Mouse (Mus musculus) lung, embryonic 15.5 days (tissue): ENCODE measurements around the gene Scyl2. TPM values are rescaled to one million over a fixed set of nuclear protein-coding genes. Genes with fewer than 3 reads are reported as not detected.
"Not testable (repeated sequence)": the region's sequence is repeated elsewhere in the genome, so short reads cannot be mapped to it uniquely, and the experiment has no call there.

Experiments
- ATAC-seq: fragments of 200-750 bp; cut with Nextera tagmentation; 2 replicates; pipeline ENCODE4 v1.8.0; 2017; ENCODE audit warnings: moderate number of reproducible peaks, borderline replicate concordance; ENCODE audit not compliant: low FRiP score, low TSS enrichment; ENCODE audit errors: extremely low read depth
- H3K27ac ChIP-seq: fragments of 300-500 bp; sonication (generic); 2 replicates; pipeline ENCODE4 v1.5.1; 2015; ENCODE audit warnings: moderate library complexity, mild to moderate bottlenecking, inconsistent platforms
- H3K27me3 ChIP-seq: fragments of 300-500 bp; sonication (generic); 2 replicates; pipeline ENCODE4 v1.6.1; 2015; ENCODE audit warnings: inconsistent platforms
- H3K36me3 ChIP-seq: fragments of 300-500 bp; sonication (generic); 2 replicates; pipeline ENCODE4 v1.6.1; 2015; ENCODE audit warnings: inconsistent platforms
- H3K4me1 ChIP-seq: fragments of 300-500 bp; sonication (generic); 2 replicates; pipeline ENCODE4 v1.6.1; 2015; ENCODE audit warnings: inconsistent platforms
- H3K4me2 ChIP-seq: fragments of 300-500 bp; sonication (generic); 2 replicates; pipeline ENCODE4 v1.6.1; 2015; ENCODE audit warnings: inconsistent platforms, mild to moderate bottlenecking, moderate library complexity
- H3K4me3 ChIP-seq: fragments of 300-500 bp; sonication (generic); 2 replicates; pipeline ENCODE4 v1.5.1; 2015; ENCODE audit warnings: mild to moderate bottlenecking, inconsistent platforms
- H3K9ac ChIP-seq: fragments of 300-500 bp; sonication (generic); 2 replicates; pipeline ENCODE4 v1.6.1; 2015; ENCODE audit warnings: inconsistent platforms
- H3K9me3 ChIP-seq: fragments of 300-500 bp; sonication (generic); 2 replicates; pipeline ENCODE4 v1.6.1; 2016; ENCODE audit warnings: inconsistent platforms
- WGBS: fragments of 180-500 bp; shearing (Covaris S2); methylation state at CpG from one replicate; pipeline ENCODE4 v1.1.7; 2015; 5-methylcytosine and 5-hydroxymethylcytosine counted together
- polyA plus RNA-seq: library from polyadenylated mRNA; unstranded; fragments of >200 nt; fragmentation: Nextera tagmentation; extraction: Ambion mirVana; gene quantifications from 2 replicates; pipeline ENCODE4 v1.2.1, GENCODE M21; 2015

The Scyl2 gene
- polyA plus RNA-seq, 1 experiment from 2014 or later: 7.8 TPM

- Histone ChIP-seq H3K4me2 (no peak overlapping the region), H3K36me3 (no peaks in the 10 kb centered on the region), H3K27me3 (no peaks in the 10 kb centered on the region), H3K4me1 (no peaks in the 10 kb centered on the region), H3K4me3 (no peak overlapping the region), H3K9me3 (no peaks in the 10 kb centered on the region), H3K27ac (no peak overlapping the region), H3K9ac (no peak overlapping the region)
- WGBS: 88% methylated on average over 3 of the region's 3 CpGs
- ATAC-seq: no peak
Observed at GRCm38 (mm10) chr10:89697956-89698355, 11.9 kb upstream of the Scyl2 start.

- H3K36me3 ChIP-seq, H3K27me3 ChIP-seq, H3K4me1 ChIP-seq, ATAC-seq, H3K4me2 ChIP-seq, H3K9me3 ChIP-seq, H3K4me3 ChIP-seq, H3K27ac ChIP-seq, H3K9ac ChIP-seq: not testable (repeated sequence)
- WGBS: 71% methylated on average over 2 of the region's 2 CpGs
Observed at GRCm38 (mm10) chr10:89696270-89696669, 10.2 kb upstream of the Scyl2 start.

- Histone ChIP-seq H3K27ac (no peak overlapping the region), H3K36me3 (no peaks in the 10 kb centered on the region), H3K4me1 (no peaks in the 10 kb centered on the region), H3K9ac (no peak overlapping the region), H3K27me3 (no peaks in the 10 kb centered on the region), H3K4me3 (no peak overlapping the region), H3K9me3 (no peaks in the 10 kb centered on the region), H3K4me2 (no peak overlapping the region)
- 70% methylated on average over 20 of the region's 20 CpGs for WGBS
- ATAC-seq: no peak
Observed at GRCm38 (mm10) chr10:89695194-89695911, 9.3 kb upstream of the Scyl2 start.

GRCm38 (mm10) chr10:89690021-89690420 lies 3.9 kb upstream of the Scyl2 start:
- H3K27ac ChIP-seq: no peak overlapping the region
- ATAC-seq: no peak
- 59% methylated on average over 8 of the region's 8 CpGs for WGBS

GRCm38 (mm10) chr10:89687455-89687854 lies 1.4 kb upstream of the Scyl2 start:
- ATAC-seq: no peak
- no peaks in the 10 kb centered on the region for H3K27me3 ChIP-seq
- no peak overlapping the region for H3K4me2 ChIP-seq
- no peaks in the 10 kb centered on the region for H3K9me3 ChIP-seq
- peaks cover 10% of the 10 kb centered on the region for H3K4me1 ChIP-seq
- no peak overlapping the region for H3K4me3 ChIP-seq
- no peak overlapping the region for H3K9ac ChIP-seq
- no peaks in the 10 kb centered on the region for H3K36me3 ChIP-seq
- WGBS: 71% methylated on average over 2 of the region's 2 CpGs
- H3K27ac ChIP-seq: no peak overlapping the region

More at GRCm38 (mm10) chr10:89690021-89690420, 3.9 kb upstream of the Scyl2 start:
- no peak overlapping the region for H3K4me3 ChIP-seq
- H3K4me2 ChIP-seq: no peak overlapping the region
- no peaks in the 10 kb centered on the region for H3K27me3 ChIP-seq
- peaks cover 4% of the 10 kb centered on the region for H3K4me1 ChIP-seq
- H3K9ac ChIP-seq: no peak overlapping the region
- no peaks in the 10 kb centered on the region for H3K9me3 ChIP-seq
- no peaks in the 10 kb centered on the region for H3K36me3 ChIP-seq

GRCm38 (mm10) chr10:89685391-89686138 lies 520 bp downstream of the Scyl2 start:
- H3K4me2 ChIP-seq: peak overlapping the region; percentile 81
- H3K9me3 ChIP-seq: no peaks in the 10 kb centered on the region
- peak overlapping the region; percentile 83 for H3K4me3 ChIP-seq
- ATAC-seq: peak; percentile 68
- peak overlapping the region; percentile 57 for H3K27ac ChIP-seq
- H3K27me3 ChIP-seq: no peaks in the 10 kb centered on the region
- under 1% methylated on average over 47 of the region's 51 CpGs for WGBS
- H3K36me3 ChIP-seq: no peaks in the 10 kb centered on the region
- peaks cover 10% of the 10 kb centered on the region for H3K4me1 ChIP-seq
- peak overlapping the region; percentile 92 for H3K9ac ChIP-seq

- H3K27ac ChIP-seq: no peak overlapping the region
- no peaks in the 10 kb centered on the region for H3K36me3 ChIP-seq
- no peaks in the 10 kb centered on the region for H3K27me3 ChIP-seq
- H3K4me1 ChIP-seq: peaks cover 10% of the 10 kb centered on the region
- no peak overlapping the region for H3K9ac ChIP-seq
- H3K4me2 ChIP-seq: no peak overlapping the region
- WGBS: 73% methylated on average over 10 of the region's 10 CpGs
- H3K9me3 ChIP-seq: no peaks in the 10 kb centered on the region
- H3K4me3 ChIP-seq: no peak overlapping the region
- ATAC-seq: no peak
Observed at GRCm38 (mm10) chr10:89682961-89683360, 3.1 kb downstream of the Scyl2 start.

GRCm38 (mm10) chr10:89682157-89682556 lies 3.9 kb downstream of the Scyl2 start:
- Histone ChIP-seq H3K27ac (no peak overlapping the region), H3K4me3 (no peak overlapping the region), H3K9me3 (no peaks in the 10 kb centered on the region), H3K4me1 (peaks cover 10% of the 10 kb centered on the region), H3K36me3 (no peaks in the 10 kb centered on the region), H3K9ac (no peak overlapping the region), H3K27me3 (no peaks in the 10 kb centered on the region), H3K4me2 (no peak overlapping the region)
- 76% methylated on average over 1 of the region's 1 CpGs for WGBS
- ATAC-seq: no peak

GRCm38 (mm10) chr10:89681706-89682105 lies 4.4 kb downstream of the Scyl2 start:
- H3K4me3 ChIP-seq: no peak overlapping the region
- H3K27ac ChIP-seq: no peak overlapping the region
- H3K9me3 ChIP-seq: no peaks in the 10 kb centered on the region
- H3K27me3 ChIP-seq: no peaks in the 10 kb centered on the region
- no peak overlapping the region for H3K9ac ChIP-seq
- no peaks in the 10 kb centered on the region for H3K36me3 ChIP-seq
- ATAC-seq: no peak
- H3K4me1 ChIP-seq: peaks cover 10% of the 10 kb centered on the region
- no peak overlapping the region for H3K4me2 ChIP-seq
- 87% methylated on average over 4 of the region's 4 CpGs for WGBS

- Histone ChIP-seq H3K4me1 (peaks cover 10% of the 10 kb centered on the region), H3K9me3 (no peaks in the 10 kb centered on the region), H3K27ac (no peak overlapping the region), H3K4me3 (no peak overlapping the region), H3K27me3 (no peaks in the 10 kb centered on the region), H3K9ac (no peak overlapping the region), H3K36me3 (no peaks in the 10 kb centered on the region), H3K4me2 (no peak overlapping the region)
- WGBS: 85% methylated on average over 3 of the region's 3 CpGs
- ATAC-seq: no peak
Observed at GRCm38 (mm10) chr10:89680517-89680916, 5.6 kb downstream of the Scyl2 start.

GRCm38 (mm10) chr10:89679448-89679847 lies 6.6 kb downstream of the Scyl2 start:
- Histone ChIP-seq H3K27me3 (no peaks in the 10 kb centered on the region), H3K36me3 (no peaks in the 10 kb centered on the region), H3K4me1 (0 out of 2 replicates have a peak, but pooled peaks cover 2% of the 10 kb centered on the region), H3K9me3 (no peaks in the 10 kb centered on the region), H3K27ac (no peak overlapping the region), H3K4me2 (no peak overlapping the region), H3K9ac (no peak overlapping the region), H3K4me3 (no peak overlapping the region)
- ATAC-seq: no peak
- WGBS: 95% methylated on average over 1 of the region's 1 CpGs

- no peak overlapping the region for H3K4me2 ChIP-seq
- H3K27me3 ChIP-seq: no peaks in the 10 kb centered on the region
- H3K27ac ChIP-seq: no peak overlapping the region
- ATAC-seq: no peak
- H3K4me3 ChIP-seq: no peak overlapping the region
- no peak overlapping the region for H3K9ac ChIP-seq
- 86% methylated on average over 4 of the region's 4 CpGs for WGBS
- no peaks in the 10 kb centered on the region for H3K36me3 ChIP-seq
- H3K9me3 ChIP-seq: no peaks in the 10 kb centered on the region
- H3K4me1 ChIP-seq: no peaks in the 10 kb centered on the region
Observed at GRCm38 (mm10) chr10:89678054-89678453, 8.0 kb downstream of the Scyl2 start.
